Mouse (Mus musculus) thymus, adult 2 months (tissue): Measurements from ENCODE around the gene Cdc25b.
"Not testable (repeated sequence)": the region's sequence is repeated elsewhere in the genome, so short reads cannot be mapped to it uniquely, and the experiment has no call there.

Source experiments
- CTCF ChIP-seq: fragments of 200-500 bp; IDR thresholded peaks from 2 replicates; pipeline ENCODE4 v1.5.1; 2012; ENCODE audit warnings: mild to moderate bottlenecking, control low read depth, low read length, moderate library complexity, borderline replicate concordance; ENCODE audit not compliant: control insufficient read depth, poor library complexity, insufficient read depth; ENCODE audit errors: extremely low read depth
- POLR2A ChIP-seq: fragments of 200-500 bp; IDR thresholded peaks from 2 replicates; pipeline ENCODE4 v1.6.1; 2012; ENCODE audit warnings: mild to moderate bottlenecking, low read length, control low read depth, moderate library complexity; ENCODE audit not compliant: control insufficient read depth, poor library complexity, insufficient read depth; ENCODE audit errors: extremely low read depth

- not testable (repeated sequence) for TF ChIP-seq CTCF, POLR2A
These were observed 39.9 kb downstream of the Cdc25b start for GRCm38 (mm10) chr2:131226669-131227068.
